Mouse (Mus musculus): ENCODE data around the gene Rbm45. TPM values are rescaled to one million over a fixed set of nuclear protein-coding genes. Genes with fewer than 3 reads are reported as not detected.
A peak's percentile ranks its signal among the peaks of the same experiment; 100 is the strongest.

Rbm45 gene
- polyA plus RNA-seq, 2 experiments = 14.8 to 31.2 TPM

- H3K4me3 ChIP-seq (replicated peaks; ENCODE audit: low read length) = no peak overlapping the region
- H3K4me2 ChIP-seq (replicated peaks; ENCODE audit: low read depth, low read length, severe bottlenecking) = no peak overlapping the region
- ATAC-seq (ENCODE audit: low FRiP score, low read depth) = no peak
- no peak overlapping the region for H3K9ac ChIP-seq (ENCODE audit: low read depth, low read length, severe bottlenecking)
- no peaks in the 10 kb centered on the region for H3K27me3 ChIP-seq (ENCODE audit: control insufficient read depth, insufficient read depth, low read length)
- no peak for DNase-seq (ENCODE audit: low spot score)
- no peak overlapping the region for H3K27ac ChIP-seq (replicated peaks; ENCODE audit: low read depth, low read length)
- no peak for TF ChIP-seq POLR2A (IDR thresholded peaks at IDR 0.05; ENCODE audit: borderline replicate concordance, extremely low read depth, insufficient read depth, insufficient read length)
- H3K4me1 ChIP-seq (ENCODE audit: control insufficient read depth, insufficient read depth, low read length) = no peaks in the 10 kb centered on the region; the same call in 1 of the 2 replicates
- no peaks in the 10 kb centered on the region for H3K36me3 ChIP-seq (ENCODE audit: control insufficient read depth, insufficient read depth, low read length)
- WGBS = 89% methylated on average over 5 of the region's 5 CpGs
- H3K9me3 ChIP-seq (ENCODE audit: control insufficient read depth, low read length) = no peaks in the 10 kb centered on the region
Measured at GRCm38 (mm10) chr2:76330081-76330480, 39.7 kb upstream of the Rbm45 start.

- H3K27ac ChIP-seq (replicated peaks; ENCODE audit: low read depth, low read length) = no peak overlapping the region
- H3K9ac ChIP-seq (ENCODE audit: low read depth, low read length, severe bottlenecking) = no peak overlapping the region
- H3K36me3 ChIP-seq (ENCODE audit: control insufficient read depth, insufficient read depth, low read length) = no peaks in the 10 kb centered on the region
- no peak overlapping the region for H3K4me2 ChIP-seq (replicated peaks; ENCODE audit: low read depth, low read length, severe bottlenecking)
- H3K4me1 ChIP-seq (ENCODE audit: control insufficient read depth, insufficient read depth, low read length) = no peaks in the 10 kb centered on the region
- TF ChIP-seq POLR2A (IDR thresholded peaks at IDR 0.05; ENCODE audit: borderline replicate concordance, extremely low read depth, insufficient read depth, insufficient read length) = no peak
- 60% methylated on average over 11 of the region's 11 CpGs for WGBS
- no peak overlapping the region for H3K4me3 ChIP-seq (replicated peaks; ENCODE audit: low read length)
- no peak for DNase-seq (ENCODE audit: low spot score)
- ATAC-seq (ENCODE audit: low FRiP score, low read depth) = no peak
- H3K9me3 ChIP-seq (ENCODE audit: control insufficient read depth, low read length) = no peaks in the 10 kb centered on the region
- H3K27me3 ChIP-seq (ENCODE audit: control insufficient read depth, insufficient read depth, low read length) = no peaks in the 10 kb centered on the region
Measured at GRCm38 (mm10) chr2:76332161-76332805, 37.5 kb upstream of the Rbm45 start.

GRCm38 (mm10) chr2:76334596-76334995, 35.2 kb upstream of the Rbm45 start:
- no peak for TF ChIP-seq POLR2A (IDR thresholded peaks at IDR 0.05; ENCODE audit: borderline replicate concordance, extremely low read depth, insufficient read depth, insufficient read length)
- DNase-seq (ENCODE audit: low spot score) (no peak), ATAC-seq (ENCODE audit: low FRiP score, low read depth) (no peak)

GRCm38 (mm10) chr2:76338215-76339156, 31.3 kb upstream of the Rbm45 start, which contains the start of gene Pde11a:
TSS of gene Pde11a (minus strand) at chr2:76338774.
- no peaks in the 10 kb centered on the region for H3K9me3 ChIP-seq (ENCODE audit: control insufficient read depth, low read length)
- H3K4me3 ChIP-seq (replicated peaks; ENCODE audit: low read length) = peak within 1 kb of the TSS; percentile 43
- no peaks in the 10 kb centered on the region for H3K36me3 ChIP-seq (ENCODE audit: control insufficient read depth, insufficient read depth, low read length)
- 21% methylated on average over 28 of the region's 41 CpGs for WGBS
- TF ChIP-seq POLR2A (IDR thresholded peaks at IDR 0.05; ENCODE audit: borderline replicate concordance, extremely low read depth, insufficient read depth, insufficient read length) = no peak
- peak within 1 kb of the TSS; percentile 54 for H3K9ac ChIP-seq (ENCODE audit: low read depth, low read length, severe bottlenecking)
- peaks cover 6% of the 10 kb centered on the region; the same call in 1 of the 2 replicates for H3K4me1 ChIP-seq (ENCODE audit: control insufficient read depth, insufficient read depth, low read length)
- H3K4me2 ChIP-seq (replicated peaks; ENCODE audit: low read depth, low read length, severe bottlenecking) = peak within 1 kb of the TSS; percentile 85
- ATAC-seq (ENCODE audit: low FRiP score, low read depth) (peak; percentile 53; the same call in 1 of the 2 replicates), DNase-seq (ENCODE audit: low spot score) (peak; percentile 39)
- no peak within 1 kb of the TSS for H3K27ac ChIP-seq (replicated peaks; ENCODE audit: low read depth, low read length)
- H3K27me3 ChIP-seq (ENCODE audit: control insufficient read depth, insufficient read depth, low read length) = peaks cover 22% of the 10 kb centered on the region

More at GRCm38 (mm10) chr2:76334596-76334995, 35.2 kb upstream of the Rbm45 start:
- H3K27me3 ChIP-seq (ENCODE audit: control insufficient read depth, insufficient read depth, low read length) = peaks cover 19% of the 10 kb centered on the region
- H3K36me3 ChIP-seq (ENCODE audit: control insufficient read depth, insufficient read depth, low read length) = no peaks in the 10 kb centered on the region
- H3K4me2 ChIP-seq (replicated peaks; ENCODE audit: low read depth, low read length, severe bottlenecking) = no peak overlapping the region
- WGBS = 78% methylated on average over 5 of the region's 5 CpGs
- no peaks in the 10 kb centered on the region for H3K9me3 ChIP-seq (ENCODE audit: control insufficient read depth, low read length)
- no peak overlapping the region for H3K4me3 ChIP-seq (replicated peaks; ENCODE audit: low read length)
- peaks cover 6% of the 10 kb centered on the region; the same call in 1 of the 2 replicates for H3K4me1 ChIP-seq (ENCODE audit: control insufficient read depth, insufficient read depth, low read length)
- no peak overlapping the region for H3K9ac ChIP-seq (ENCODE audit: low read depth, low read length, severe bottlenecking)
- H3K27ac ChIP-seq (replicated peaks; ENCODE audit: low read depth, low read length) = no peak overlapping the region

- H3K4me3 ChIP-seq (replicated peaks; ENCODE audit: low read length) = no peak overlapping the region
- H3K27me3 ChIP-seq (ENCODE audit: control insufficient read depth, insufficient read depth, low read length) = peaks cover 22% of the 10 kb centered on the region
- 85% methylated on average over 9 of the region's 9 CpGs for WGBS
- H3K27ac ChIP-seq (replicated peaks; ENCODE audit: low read depth, low read length) = no peak overlapping the region
- H3K4me1 ChIP-seq (ENCODE audit: control insufficient read depth, insufficient read depth, low read length) = peaks cover 6% of the 10 kb centered on the region; the same call in 1 of the 2 replicates
- no peak for ATAC-seq (ENCODE audit: low FRiP score, low read depth)
- H3K9ac ChIP-seq (ENCODE audit: low read depth, low read length, severe bottlenecking) = no peak overlapping the region
- no peak overlapping the region for H3K4me2 ChIP-seq (replicated peaks; ENCODE audit: low read depth, low read length, severe bottlenecking)
- TF ChIP-seq POLR2A (IDR thresholded peaks at IDR 0.05; ENCODE audit: borderline replicate concordance, extremely low read depth, insufficient read depth, insufficient read length) = no peak
- no peaks in the 10 kb centered on the region for H3K36me3 ChIP-seq (ENCODE audit: control insufficient read depth, insufficient read depth, low read length)
- H3K9me3 ChIP-seq (ENCODE audit: control insufficient read depth, low read length) = no peaks in the 10 kb centered on the region
- no peak for DNase-seq (ENCODE audit: low spot score)
Measured at GRCm38 (mm10) chr2:76342146-76342545, 27.6 kb upstream of the Rbm45 start.

Data from limb, embryonic 14.5 days (tissue).